Mouse (Mus musculus): ENCODE data around the gene Tppp. TPM values are rescaled to one million over a fixed set of nuclear protein-coding genes. Genes with fewer than 3 reads are reported as not detected.

The Tppp gene
- 14.6 TPM for polyA plus RNA-seq (2014; fragmentation: Illumina TruSeq; extraction: RNeasy Lipid Tissue Mini Kit (QIAGEN cat#74804); ENCODE audit: low replicate concordance)

DNA sequence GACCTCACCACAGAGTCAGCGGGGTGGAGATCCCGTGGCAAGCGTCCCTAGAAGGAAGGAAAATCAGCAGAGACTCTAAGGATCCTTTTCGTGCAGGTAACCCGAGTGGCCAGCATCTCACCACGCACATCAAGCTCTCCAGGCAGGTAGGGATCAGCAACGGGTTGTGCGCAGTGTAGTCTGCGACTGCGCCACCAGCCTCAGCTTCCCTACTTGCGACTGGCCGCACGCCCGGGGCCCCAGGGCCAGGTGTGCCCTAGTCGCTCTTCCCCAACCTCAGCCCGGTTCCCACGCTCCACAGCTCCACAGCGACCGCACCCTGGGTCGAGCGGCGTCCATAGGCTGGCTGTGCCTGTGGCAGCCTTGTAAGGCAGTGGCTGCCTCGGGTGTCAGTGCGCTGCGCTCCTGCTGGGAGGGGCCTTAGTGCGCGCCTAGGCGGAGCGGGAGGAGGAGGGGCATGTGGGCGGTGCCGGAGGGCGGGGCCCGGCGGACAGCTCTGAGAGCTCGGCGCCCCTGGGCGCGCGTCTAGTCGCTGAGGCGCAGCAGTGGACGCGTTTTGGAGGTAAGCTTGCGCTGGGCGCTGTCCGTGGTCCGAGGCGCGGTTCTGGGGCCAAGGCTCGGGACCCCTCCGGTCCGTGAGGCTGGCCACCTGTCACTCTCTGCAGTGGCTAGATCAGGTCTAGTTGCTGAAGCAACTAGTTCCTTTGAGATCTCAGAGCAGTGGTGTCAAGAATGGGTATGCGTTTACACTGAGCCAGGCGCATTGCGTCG lies at the start of gene Tppp:
Gene Tppp (plus strand): TSS at position 460 of the 771 bp plus-strand sequence.

DNA sequence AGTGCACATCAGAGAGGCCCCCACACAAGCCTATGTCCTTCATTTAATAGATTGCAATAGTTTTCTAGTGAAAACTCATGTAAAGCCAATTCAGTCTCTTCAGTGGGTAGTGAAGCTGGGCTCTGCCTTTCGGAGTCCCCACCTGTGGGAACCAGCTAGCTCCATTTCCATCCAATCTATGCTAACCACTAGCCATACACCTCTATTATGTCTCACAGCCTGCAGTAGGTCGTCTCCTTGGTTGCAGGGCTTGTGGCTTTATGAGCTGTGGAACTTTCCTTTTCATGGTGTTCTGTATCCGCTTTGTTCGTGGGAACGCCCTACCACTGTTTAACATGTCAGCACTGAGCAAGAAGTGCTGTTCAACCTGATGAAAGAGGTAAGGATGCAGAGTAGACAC lies 45.7 kb upstream of the Tppp start, which contains the start of gene Zdhhc11:
Gene Zdhhc11 (plus strand): TSS at position 301 of the 400 bp plus-strand sequence.

DNA sequence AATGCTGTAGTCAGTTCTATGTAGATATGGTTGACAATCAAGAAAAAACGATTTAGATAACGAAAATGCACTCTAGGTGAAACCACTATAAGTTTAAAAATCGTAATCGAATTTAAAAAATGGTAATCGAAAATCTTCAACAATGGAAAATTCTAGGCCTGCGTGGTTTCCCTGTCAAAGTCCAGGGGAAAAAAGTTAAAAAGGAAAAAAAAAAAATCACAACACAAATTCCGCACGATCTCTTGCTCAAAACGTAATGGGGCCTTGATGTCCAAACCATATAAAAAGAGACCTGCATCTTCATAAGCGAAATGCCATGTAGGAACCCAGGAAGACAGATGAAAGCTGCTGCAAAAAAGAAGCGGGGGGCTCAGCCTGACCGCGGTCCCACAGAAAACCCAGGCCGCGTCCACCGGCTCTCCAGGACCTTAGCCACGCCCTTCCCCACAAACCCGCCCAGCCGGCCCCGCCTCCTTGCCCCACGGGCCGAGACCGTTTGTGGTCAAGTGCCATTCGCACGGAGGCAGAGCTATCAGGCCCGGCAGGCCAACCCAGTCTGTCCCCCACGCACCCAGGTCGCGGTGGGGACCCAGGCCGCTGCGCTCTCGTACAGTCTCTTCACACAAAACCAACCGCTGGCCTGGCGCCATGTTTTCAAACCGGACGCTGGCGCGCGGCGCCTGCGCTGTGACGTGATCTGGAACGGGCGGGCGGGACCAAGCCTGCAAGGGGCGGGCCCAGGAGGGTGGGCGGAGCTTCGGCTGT lies 52.6 kb downstream of the Tppp start, which contains the start of gene Cep72:
Gene Cep72 (minus strand): TSS at position 687 of the 765 bp plus-strand sequence.

Other genes with a start within 250 kb of the Tppp start
- gene Nkd2, start 161.8 kb upstream of the Tppp start, polyA plus RNA-seq (2014; fragmentation: Illumina TruSeq; extraction: RNeasy Lipid Tissue Mini Kit (QIAGEN cat#74804); ENCODE audit: low replicate concordance): 2.2 TPM
- gene Trip13, start 71.6 kb upstream of the Tppp start, polyA plus RNA-seq (2014; fragmentation: Illumina TruSeq; extraction: RNeasy Lipid Tissue Mini Kit (QIAGEN cat#74804); ENCODE audit: low replicate concordance): 15.3 TPM
- 28.3 TPM for gene Brd9, start 71.6 kb upstream of the Tppp start, polyA plus RNA-seq (2014; fragmentation: Illumina TruSeq; extraction: RNeasy Lipid Tissue Mini Kit (QIAGEN cat#74804); ENCODE audit: low replicate concordance)
- gene Zdhhc11, start 45.6 kb upstream of the Tppp start, polyA plus RNA-seq (2014; fragmentation: Illumina TruSeq; extraction: RNeasy Lipid Tissue Mini Kit (QIAGEN cat#74804); ENCODE audit: low replicate concordance): not detected
- 4.5 TPM for gene Cep72, start 52.9 kb downstream of the Tppp start, polyA plus RNA-seq (2014; fragmentation: Illumina TruSeq; extraction: RNeasy Lipid Tissue Mini Kit (QIAGEN cat#74804); ENCODE audit: low replicate concordance)
- 90.4 TPM for gene Slc9a3, start 112.0 kb downstream of the Tppp start, polyA plus RNA-seq (2014; fragmentation: Illumina TruSeq; extraction: RNeasy Lipid Tissue Mini Kit (QIAGEN cat#74804); ENCODE audit: low replicate concordance)
- gene Exoc3, start 199.3 kb downstream of the Tppp start, polyA plus RNA-seq (2014; fragmentation: Illumina TruSeq; extraction: RNeasy Lipid Tissue Mini Kit (QIAGEN cat#74804); ENCODE audit: low replicate concordance): 32.0 TPM